Mouse (Mus musculus) E14TG2a.4 (cell line): ENCODE data around the gene Epb41l3.

Experiments
- H3K27me3 ChIP-seq: 2 replicates; pipeline ENCODE4 v1.6.1; 2014; ENCODE audit warnings: low read length, control low read depth; ENCODE audit not compliant: insufficient read depth
- H3K36me3 ChIP-seq: 2 replicates; pipeline ENCODE4 v1.6.1; 2014; ENCODE audit warnings: low read length, control low read depth; ENCODE audit not compliant: insufficient read depth
- H3K4me1 ChIP-seq: replicated peaks from 2 replicates; pipeline ENCODE4 v1.6.1; 2014; ENCODE audit warnings: low read depth, low read length, control low read depth
- H3K4me3 ChIP-seq: replicated peaks from 2 replicates; pipeline ENCODE4 v1.5.1; 2014; ENCODE audit warnings: mild to moderate bottlenecking, low read length
- H3K9me3 ChIP-seq: 2 replicates; pipeline ENCODE4 v1.6.1; 2014; ENCODE audit warnings: low read length, control low read depth
- CTCF ChIP-seq: conservative IDR thresholded peaks from 2 replicates; pipeline ENCODE4 v1.5.1; 2014; ENCODE audit warnings: low read length
- NANOG ChIP-seq: IDR thresholded peaks from 2 replicates; pipeline ENCODE4 v1.6.1; 2014; ENCODE audit warnings: borderline replicate concordance, low read length, mixed read lengths
- POU5F1 ChIP-seq: IDR thresholded peaks from 2 replicates; pipeline ENCODE4 v1.6.1; 2014; ENCODE audit warnings: low read length, borderline replicate concordance

Gene Epb41l3

DNA sequence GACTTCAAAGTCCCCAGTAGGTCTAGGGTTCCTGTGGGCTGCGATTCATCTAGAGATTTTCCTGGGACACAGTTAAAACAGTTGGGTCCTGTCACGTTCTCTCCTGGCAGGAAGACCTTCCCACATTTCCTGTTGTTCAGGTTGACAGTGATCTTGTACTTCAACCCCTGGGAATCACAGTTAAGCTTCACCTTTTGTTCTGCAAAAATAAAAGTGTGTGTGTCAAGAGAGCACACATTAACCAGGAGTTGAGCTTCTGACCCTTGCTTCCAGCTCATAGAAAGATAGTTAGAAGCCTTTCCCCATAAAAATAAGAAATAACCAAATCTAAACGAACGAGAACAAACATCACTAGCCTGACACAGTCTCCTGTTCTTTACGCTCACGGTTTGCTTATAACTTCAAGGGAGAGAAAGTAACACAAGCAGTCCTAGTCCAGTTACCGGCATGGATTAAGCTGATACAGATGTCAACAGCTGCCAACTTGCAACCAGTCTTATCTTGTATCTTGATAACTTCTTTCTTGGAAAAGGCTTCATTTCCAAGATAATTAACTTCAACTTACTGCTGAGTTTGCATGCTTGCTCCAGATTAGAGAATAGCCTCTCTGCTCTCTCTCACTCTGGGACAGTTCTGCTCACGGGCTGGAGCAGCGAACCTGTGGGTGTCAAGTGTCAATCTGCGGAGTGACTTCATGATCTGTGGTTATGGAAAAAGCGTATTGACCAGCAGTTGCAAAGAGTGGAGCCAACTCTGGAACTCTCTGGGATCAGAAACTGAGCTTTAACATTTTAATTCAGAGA is 7.3 kb upstream of the Epb41l3 start:
- H3K4me1 ChIP-seq = no peaks in the 10 kb centered on the region
- no peaks in the 10 kb centered on the region for H3K9me3 ChIP-seq
- peaks cover 14% of the 10 kb centered on the region for H3K27me3 ChIP-seq
- no peak for TF ChIP-seq POU5F1
- TF ChIP-seq CTCF = no peak
- TF ChIP-seq NANOG = no peak
- H3K4me3 ChIP-seq = no peak overlapping the region
- no peaks in the 10 kb centered on the region for H3K36me3 ChIP-seq

DNA sequence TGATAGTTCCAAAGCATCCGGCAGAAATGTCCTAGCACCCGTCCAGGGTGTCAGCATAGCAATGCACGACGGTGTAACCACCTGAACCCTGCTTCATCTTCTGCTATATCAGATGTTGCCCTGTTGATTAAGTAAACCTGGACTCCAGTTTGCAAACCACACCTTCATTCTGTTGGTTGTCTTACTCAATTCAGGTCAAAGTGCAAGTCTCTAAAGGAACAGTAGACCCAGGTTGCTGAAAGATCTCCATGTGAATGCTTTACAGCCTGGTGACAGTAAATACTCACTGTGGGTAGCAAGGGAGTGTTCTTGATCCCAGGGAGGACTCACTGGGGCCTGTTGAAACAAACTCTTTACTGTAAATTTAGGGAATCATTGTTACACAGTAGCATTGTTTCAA is 1.4 kb upstream of the Epb41l3 start:
- no peak for TF ChIP-seq CTCF
- no peak for TF ChIP-seq POU5F1
- TF ChIP-seq NANOG = no peak

DNA sequence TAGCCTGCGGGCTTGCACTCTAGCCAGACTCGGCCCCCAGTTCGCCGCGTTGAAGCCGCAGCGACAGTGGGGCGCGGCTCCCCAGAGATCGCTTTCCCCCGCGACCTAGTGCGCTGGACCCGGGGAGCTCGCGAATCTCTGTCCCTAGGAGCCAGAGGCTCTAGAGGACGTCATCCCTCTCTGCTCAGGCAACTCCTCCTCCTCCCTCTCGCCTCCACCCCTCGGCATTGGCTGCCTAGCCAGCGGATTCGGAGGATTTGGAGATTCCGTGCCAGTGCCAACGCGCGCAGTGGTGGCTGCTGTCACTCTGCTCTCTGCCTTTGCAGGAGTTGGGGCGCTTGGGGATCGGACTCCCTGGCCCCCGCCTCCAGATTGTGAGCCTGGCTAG is 749 bp downstream of the Epb41l3 start:
- Histone ChIP-seq H3K36me3 (no peaks in the 10 kb centered on the region), H3K4me1 (peaks cover 16% of the 10 kb centered on the region), H3K27me3 (peaks cover 78% of the 10 kb centered on the region), H3K4me3 (peak overlapping the region; percentile 84), H3K9me3 (no peaks in the 10 kb centered on the region)
- TF ChIP-seq NANOG (no peak), CTCF (no peak), POU5F1 (no peak)

More for the DNA sequence above, 1.4 kb upstream of the Epb41l3 start:
- H3K4me1 ChIP-seq = peaks cover 16% of the 10 kb centered on the region
- no peak overlapping the region for H3K4me3 ChIP-seq
- H3K36me3 ChIP-seq = no peaks in the 10 kb centered on the region
- peaks cover 71% of the 10 kb centered on the region for H3K27me3 ChIP-seq
- H3K9me3 ChIP-seq = no peaks in the 10 kb centered on the region

DNA sequence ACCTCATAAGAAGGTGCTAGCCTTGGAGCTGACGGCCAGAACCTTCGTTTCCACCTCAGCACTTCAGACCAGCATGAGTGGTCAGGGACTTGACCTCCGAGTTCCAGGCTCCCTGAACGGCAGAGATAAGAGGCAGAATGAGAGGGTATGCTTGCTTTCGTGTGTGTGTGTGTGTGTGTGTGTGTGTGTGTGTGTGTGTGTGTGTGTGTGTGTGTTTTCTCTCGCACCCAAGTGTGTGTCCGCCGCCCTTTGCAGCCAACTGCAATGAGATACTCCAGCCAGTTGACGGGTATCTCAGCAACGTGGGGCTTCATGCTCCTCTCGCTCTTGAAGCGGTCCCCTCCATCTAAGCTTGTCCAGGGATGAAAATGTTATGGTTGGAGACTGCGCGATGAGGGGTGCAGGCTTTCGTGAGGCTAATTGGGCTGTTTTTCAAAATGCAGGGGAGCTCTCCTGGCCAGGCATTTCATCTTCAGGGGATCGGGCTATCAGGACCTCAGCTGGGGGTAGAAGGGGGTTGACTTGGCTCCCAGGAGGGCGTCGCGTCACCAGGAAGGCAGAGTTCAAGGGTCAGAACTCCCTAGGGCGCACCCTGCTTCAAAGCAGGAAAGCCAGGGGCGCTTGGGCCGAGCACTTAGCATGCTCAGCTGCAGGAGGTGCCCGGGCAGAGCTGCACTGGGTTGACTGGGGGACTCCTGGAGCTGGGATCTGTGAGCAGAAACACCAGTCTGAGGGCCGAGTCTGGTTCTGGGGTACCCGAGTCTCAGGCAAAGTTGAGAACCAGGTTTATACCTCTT is 1.5 kb downstream of the Epb41l3 start:
- Histone ChIP-seq H3K27me3 (peaks cover 79% of the 10 kb centered on the region), H3K4me1 (peaks cover 16% of the 10 kb centered on the region), H3K4me3 (peak overlapping the region; percentile 84), H3K9me3 (no peaks in the 10 kb centered on the region), H3K36me3 (no peaks in the 10 kb centered on the region)
- TF ChIP-seq CTCF (no peak), POU5F1 (no peak), NANOG (no peak)

DNA sequence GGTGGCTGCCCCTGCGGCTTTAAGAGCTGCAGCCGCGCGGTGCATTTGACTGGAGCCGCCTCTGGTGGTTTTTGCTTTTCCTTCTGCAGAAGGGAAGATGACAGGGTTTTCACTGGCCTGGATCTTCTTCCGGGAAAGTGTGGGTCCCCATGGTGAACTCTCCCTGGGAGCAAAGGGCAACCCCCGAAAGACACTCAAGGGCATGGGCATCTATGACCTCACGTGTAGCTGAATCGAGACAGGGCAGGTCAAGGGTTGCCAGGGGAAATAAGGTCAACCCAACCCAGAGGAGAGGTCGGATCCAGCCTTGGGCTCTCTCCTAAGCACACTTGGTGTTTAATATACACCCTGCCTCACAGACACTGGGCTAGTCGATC is 2.0 kb downstream of the Epb41l3 start:
- H3K4me3 ChIP-seq = peak overlapping the region; percentile 84
- H3K27me3 ChIP-seq = peaks cover 76% of the 10 kb centered on the region
- no peaks in the 10 kb centered on the region for H3K36me3 ChIP-seq
- H3K9me3 ChIP-seq = no peaks in the 10 kb centered on the region
- no peak for TF ChIP-seq CTCF
- TF ChIP-seq POU5F1 = no peak
- no peak for TF ChIP-seq NANOG
- H3K4me1 ChIP-seq = peaks cover 16% of the 10 kb centered on the region

DNA sequence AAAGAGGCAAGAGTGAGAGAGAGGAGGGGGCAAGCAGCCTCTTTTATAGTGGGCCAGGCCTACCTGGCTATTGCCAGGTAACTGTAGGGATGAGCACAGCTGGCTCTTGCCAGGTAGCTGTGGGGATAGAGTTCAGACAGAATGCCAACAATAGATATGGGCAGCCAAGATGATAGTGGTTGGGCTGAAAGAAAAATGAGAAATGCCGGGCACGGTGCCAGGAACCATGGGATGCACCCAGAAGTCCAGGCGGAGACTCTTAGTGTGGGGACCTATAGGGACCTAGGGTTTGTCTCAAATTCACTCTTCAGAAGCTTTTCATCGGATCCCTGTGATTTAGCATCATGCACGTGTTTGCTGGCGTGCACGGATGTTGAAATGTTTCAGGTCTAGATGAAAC is 6.8 kb downstream of the Epb41l3 start:
- no peaks in the 10 kb centered on the region for H3K36me3 ChIP-seq
- no peaks in the 10 kb centered on the region for H3K9me3 ChIP-seq
- H3K27me3 ChIP-seq = peaks cover 32% of the 10 kb centered on the region
- H3K4me3 ChIP-seq = no peak overlapping the region
- TF ChIP-seq CTCF = no peak
- no peak for TF ChIP-seq POU5F1
- no peak for TF ChIP-seq NANOG
- peaks cover 5% of the 10 kb centered on the region for H3K4me1 ChIP-seq

DNA sequence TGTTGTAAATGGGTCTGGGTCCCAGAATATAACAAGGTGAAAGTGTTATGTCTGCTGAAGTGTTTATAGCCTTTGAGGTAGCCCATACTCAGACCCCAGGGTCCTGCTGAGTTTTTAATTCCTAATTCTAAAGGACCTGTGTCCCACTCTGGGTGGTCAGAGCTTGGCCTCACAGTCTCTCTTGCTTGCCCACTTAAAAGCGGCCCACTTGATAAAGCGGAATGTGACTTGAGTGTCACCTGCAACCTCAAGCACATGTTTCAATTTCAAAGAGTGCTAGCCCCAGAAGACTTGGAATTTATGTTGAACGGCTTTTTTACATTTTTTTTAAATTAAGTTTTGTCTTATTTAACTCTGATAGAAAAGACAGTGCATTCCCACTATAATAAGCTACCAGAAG is 16.1 kb downstream of the Epb41l3 start:
- H3K4me3 ChIP-seq = no peak overlapping the region
- H3K9me3 ChIP-seq = no peaks in the 10 kb centered on the region
- TF ChIP-seq NANOG (no peak), POU5F1 (no peak), CTCF (no peak)
- H3K4me1 ChIP-seq = no peaks in the 10 kb centered on the region
- no peaks in the 10 kb centered on the region for H3K27me3 ChIP-seq
- no peaks in the 10 kb centered on the region for H3K36me3 ChIP-seq

DNA sequence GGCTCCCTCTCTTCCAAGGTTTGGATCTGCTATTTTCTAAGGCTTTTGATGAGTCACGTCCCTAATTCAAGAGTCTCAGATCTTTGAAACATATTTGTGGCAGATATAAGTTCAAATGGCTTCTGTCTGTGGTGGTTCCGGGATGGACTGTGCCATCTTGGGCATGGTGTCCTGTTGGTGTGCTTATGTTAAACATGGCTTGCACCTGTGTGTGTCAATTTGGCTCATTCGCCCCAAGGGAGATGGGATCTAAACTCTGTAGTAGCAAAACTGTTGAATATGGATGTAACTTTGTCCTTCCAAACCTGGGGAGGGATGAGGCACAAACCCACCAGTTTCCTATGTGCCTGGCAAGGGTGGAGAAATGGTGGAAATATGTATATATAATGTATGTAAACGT is 21.6 kb downstream of the Epb41l3 start:
- H3K4me3 ChIP-seq = no peak overlapping the region
- H3K27me3 ChIP-seq = no peaks in the 10 kb centered on the region
- TF ChIP-seq CTCF (no peak), NANOG (no peak), POU5F1 (no peak)
- H3K36me3 ChIP-seq = no peaks in the 10 kb centered on the region
- no peaks in the 10 kb centered on the region for H3K9me3 ChIP-seq
- no peaks in the 10 kb centered on the region for H3K4me1 ChIP-seq
